Mouse (Mus musculus): Measurements from ENCODE around the gene Tnrc6c. TPM values are rescaled to one million over a fixed set of nuclear protein-coding genes. Genes with fewer than 3 reads are reported as not detected.

The Tnrc6c gene
- polyA plus RNA-seq, 1 experiment from 2014 or later: 18.9 TPM

DNA sequence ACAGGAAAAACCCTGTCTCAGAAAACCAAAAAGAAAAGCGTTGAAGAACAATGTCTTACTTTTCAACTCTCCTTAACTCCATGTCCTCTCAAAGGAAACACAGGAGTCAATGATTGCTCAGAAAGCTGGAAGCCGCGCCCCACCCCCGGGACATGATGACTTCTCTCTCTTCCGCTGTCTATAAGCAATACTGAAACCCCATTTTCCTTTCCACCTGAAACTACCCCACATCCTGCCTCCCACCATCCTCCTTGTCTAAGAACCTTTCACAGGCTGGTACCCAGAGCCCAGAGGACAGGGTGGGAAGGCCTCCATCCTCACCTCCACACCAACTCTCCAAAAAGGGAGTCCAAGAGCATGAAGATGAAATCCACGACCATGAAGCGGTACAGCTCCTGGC lies 118.3 kb downstream of the Tnrc6c start:
- Histone ChIP-seq H3K36me3 (ENCODE audit: control insufficient read depth, insufficient read depth, low read length) (no peaks in the 10 kb centered on the region), H3K27ac (ENCODE audit: low read depth, low read length) (no peak overlapping the region), H3K4me3 (ENCODE audit: low read length) (no peak overlapping the region), H3K4me1 (ENCODE audit: control insufficient read depth, insufficient read depth, low read depth, low read length) (peaks cover 7% of the 10 kb centered on the region; the same call in 1 of the 2 replicates), H3K27me3 (replicated peaks; ENCODE audit: control insufficient read depth, insufficient read depth, low read length) (no peaks in the 10 kb centered on the region), H3K9me3 (ENCODE audit: control insufficient read depth, low read length) (no peaks in the 10 kb centered on the region), H3K9ac (ENCODE audit: low read depth, low read length) (no peak overlapping the region), H3K4me2 (ENCODE audit: low read length) (no peak overlapping the region)
- no peak for ATAC-seq
- 96% methylated on average over 7 of the region's 7 CpGs for WGBS

DNA sequence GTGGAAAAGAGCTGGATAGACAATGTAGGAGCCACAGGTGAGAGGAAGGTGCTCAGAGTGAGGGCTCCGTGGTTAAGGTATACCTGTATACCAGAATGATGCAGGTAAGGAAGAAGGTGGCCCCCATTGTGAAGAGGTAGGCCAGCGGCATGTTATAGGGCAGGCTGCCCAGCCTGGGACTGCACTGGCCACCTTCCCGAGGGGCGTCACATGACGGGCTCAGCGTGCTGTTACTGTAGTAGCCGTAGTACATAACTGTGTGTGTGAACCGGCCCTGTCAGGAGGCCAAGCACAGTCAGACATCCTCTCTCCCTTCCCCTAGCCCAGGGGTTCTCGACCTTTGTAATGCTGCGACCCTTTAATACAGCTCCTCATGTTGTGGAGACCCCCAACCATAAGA lies 120.8 kb downstream of the Tnrc6c start:
- H3K4me1 ChIP-seq (ENCODE audit: control insufficient read depth, insufficient read depth, low read depth, low read length): peaks cover 14% of the 10 kb centered on the region
- no peak overlapping the region for H3K27ac ChIP-seq (ENCODE audit: low read depth, low read length)
- no peaks in the 10 kb centered on the region for H3K9me3 ChIP-seq (ENCODE audit: control insufficient read depth, low read length)
- H3K4me3 ChIP-seq (ENCODE audit: low read length): no peak overlapping the region
- no peaks in the 10 kb centered on the region for H3K27me3 ChIP-seq (replicated peaks; ENCODE audit: control insufficient read depth, insufficient read depth, low read length)
- no peak overlapping the region for H3K9ac ChIP-seq (ENCODE audit: low read depth, low read length)
- H3K4me2 ChIP-seq (ENCODE audit: low read length): no peak overlapping the region
- ATAC-seq: no peak
- 91% methylated on average over 10 of the region's 10 CpGs for WGBS
- no peaks in the 10 kb centered on the region for H3K36me3 ChIP-seq (ENCODE audit: control insufficient read depth, insufficient read depth, low read length)

DNA sequence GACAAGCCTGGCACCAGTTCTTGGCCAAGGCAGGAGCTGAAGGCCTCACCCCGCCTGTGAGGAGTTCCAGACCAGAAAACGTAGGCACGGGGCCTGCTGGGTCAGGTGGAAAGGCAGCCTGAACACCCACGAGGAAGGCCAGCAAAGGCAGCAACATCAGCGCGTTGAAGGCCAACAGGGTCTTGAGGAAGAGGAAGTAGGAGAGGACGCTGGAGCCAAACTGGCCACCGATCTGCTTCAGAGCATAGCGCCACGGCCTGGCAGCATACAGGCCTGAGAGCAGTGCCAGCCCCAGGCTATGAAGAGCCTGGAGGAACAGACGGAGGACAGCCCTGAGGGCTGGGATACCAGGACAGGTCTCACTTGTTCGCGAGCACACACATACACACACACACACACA lies 121.5 kb downstream of the Tnrc6c start:
- Histone ChIP-seq H3K36me3 (ENCODE audit: control insufficient read depth, insufficient read depth, low read length) (no peaks in the 10 kb centered on the region), H3K4me1 (ENCODE audit: control insufficient read depth, insufficient read depth, low read depth, low read length) (peaks cover 15% of the 10 kb centered on the region), H3K27me3 (replicated peaks; ENCODE audit: control insufficient read depth, insufficient read depth, low read length) (peaks cover 4% of the 10 kb centered on the region), H3K4me3 (ENCODE audit: low read length) (no peak overlapping the region), H3K27ac (ENCODE audit: low read depth, low read length) (no peak overlapping the region), H3K9ac (ENCODE audit: low read depth, low read length) (no peak overlapping the region), H3K4me2 (ENCODE audit: low read length) (no peak overlapping the region), H3K9me3 (ENCODE audit: control insufficient read depth, low read length) (no peaks in the 10 kb centered on the region)
- WGBS: 93% methylated on average over 13 of the region's 13 CpGs
- ATAC-seq: no peak

DNA sequence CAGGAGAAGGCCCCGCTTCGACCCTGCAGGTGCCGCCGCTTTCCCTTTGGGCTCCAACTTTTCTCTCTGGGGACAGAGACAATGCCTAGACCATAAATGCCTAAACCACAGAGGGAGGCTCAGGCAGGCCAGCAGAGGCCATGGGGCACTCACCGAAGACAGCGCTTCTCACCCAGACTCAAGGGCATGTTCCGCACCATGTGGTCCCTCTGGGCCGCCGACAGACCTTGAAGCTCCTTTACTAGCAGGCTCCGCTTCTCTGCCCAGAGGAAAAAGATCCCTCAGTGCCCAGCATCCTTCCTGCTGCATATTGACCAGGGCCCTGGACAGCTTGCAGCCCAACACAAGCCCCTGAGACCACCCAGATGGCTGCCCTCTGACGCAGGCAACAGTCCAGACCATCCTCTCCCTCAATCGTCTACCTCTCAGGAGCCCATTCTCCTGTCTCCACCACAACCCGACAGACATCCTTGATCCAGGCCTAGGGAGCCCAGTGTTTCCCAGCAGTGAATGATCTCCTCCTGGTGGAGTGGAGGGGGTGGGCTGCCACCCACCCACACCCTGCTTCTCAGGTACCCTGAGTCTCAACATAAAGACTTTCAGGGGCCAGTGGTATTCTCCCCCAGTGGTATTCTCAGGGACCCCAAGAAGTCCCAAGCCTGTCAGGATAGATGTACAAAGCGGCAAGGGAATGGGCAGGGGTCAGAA lies 122.2 kb downstream of the Tnrc6c start:
- no peak overlapping the region for H3K4me3 ChIP-seq (ENCODE audit: low read length)
- H3K36me3 ChIP-seq (ENCODE audit: control insufficient read depth, insufficient read depth, low read length): no peaks in the 10 kb centered on the region
- no peaks in the 10 kb centered on the region for H3K9me3 ChIP-seq (ENCODE audit: control insufficient read depth, low read length)
- no peak overlapping the region for H3K27ac ChIP-seq (ENCODE audit: low read depth, low read length)
- peaks cover 21% of the 10 kb centered on the region for H3K4me1 ChIP-seq (ENCODE audit: control insufficient read depth, insufficient read depth, low read depth, low read length)
- peaks cover 8% of the 10 kb centered on the region for H3K27me3 ChIP-seq (replicated peaks; ENCODE audit: control insufficient read depth, insufficient read depth, low read length)
- H3K9ac ChIP-seq (ENCODE audit: low read depth, low read length): no peak overlapping the region
- H3K4me2 ChIP-seq (ENCODE audit: low read length): no peak overlapping the region
- WGBS: 88% methylated on average over 14 of the region's 14 CpGs
- no peak for ATAC-seq

DNA sequence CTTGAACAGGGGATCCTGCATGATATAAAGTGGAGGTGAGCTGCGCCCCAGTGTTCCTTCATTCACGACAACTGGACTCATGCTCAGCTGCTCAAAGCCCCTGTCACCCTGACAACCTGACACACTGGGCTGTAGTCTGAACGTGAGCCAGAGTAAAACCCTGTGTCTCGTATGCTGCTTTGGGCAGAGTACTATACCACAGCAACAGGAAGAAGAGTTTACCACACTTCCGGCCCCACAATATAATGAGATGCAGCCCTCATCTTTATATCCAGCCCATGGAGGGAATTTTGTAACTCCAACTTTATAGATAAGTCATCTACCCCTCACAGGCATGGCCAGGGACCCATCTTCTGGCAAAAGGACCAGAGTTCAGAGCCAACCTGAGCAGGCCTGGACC lies 123.0 kb downstream of the Tnrc6c start:
- Histone ChIP-seq H3K4me3 (ENCODE audit: low read length) (no peak overlapping the region), H3K9ac (ENCODE audit: low read depth, low read length) (no peak overlapping the region), H3K27me3 (replicated peaks; ENCODE audit: control insufficient read depth, insufficient read depth, low read length) (peaks cover 15% of the 10 kb centered on the region), H3K4me1 (ENCODE audit: control insufficient read depth, insufficient read depth, low read depth, low read length) (peaks cover 22% of the 10 kb centered on the region), H3K9me3 (ENCODE audit: control insufficient read depth, low read length) (no peaks in the 10 kb centered on the region), H3K27ac (ENCODE audit: low read depth, low read length) (no peak overlapping the region), H3K36me3 (ENCODE audit: control insufficient read depth, insufficient read depth, low read length) (no peaks in the 10 kb centered on the region), H3K4me2 (ENCODE audit: low read length) (no peak overlapping the region)
- 81% methylated on average over 5 of the region's 5 CpGs for WGBS
- no peak for ATAC-seq

DNA sequence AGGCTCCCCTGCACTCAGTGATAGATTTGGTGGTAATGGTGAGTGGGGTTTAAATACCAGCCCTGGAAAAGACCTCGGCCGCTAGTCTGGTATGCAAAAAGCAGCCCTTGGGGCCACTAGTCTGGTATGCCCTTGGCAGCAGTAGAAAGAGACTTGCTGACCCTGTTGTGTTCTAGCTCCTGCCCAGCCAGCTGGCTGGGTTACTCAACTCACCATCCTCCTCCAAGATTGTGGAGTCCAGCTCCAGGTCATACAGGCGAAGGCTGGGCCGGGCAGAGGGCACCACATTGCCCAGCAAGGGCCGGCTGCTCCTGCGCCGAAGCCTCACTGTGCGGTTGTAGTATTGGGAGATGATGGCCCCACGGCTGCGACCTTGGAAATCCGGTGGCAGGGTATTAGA lies 123.9 kb downstream of the Tnrc6c start:
- no peak for ATAC-seq
- Histone ChIP-seq H3K27ac (ENCODE audit: low read depth, low read length) (no peak overlapping the region), H3K9ac (ENCODE audit: low read depth, low read length) (no peak overlapping the region), H3K9me3 (ENCODE audit: control insufficient read depth, low read length) (no peaks in the 10 kb centered on the region), H3K4me3 (ENCODE audit: low read length) (no peak overlapping the region), H3K36me3 (ENCODE audit: control insufficient read depth, insufficient read depth, low read length) (no peaks in the 10 kb centered on the region), H3K4me2 (ENCODE audit: low read length) (no peak overlapping the region), H3K27me3 (replicated peaks; ENCODE audit: control insufficient read depth, insufficient read depth, low read length) (peaks cover 17% of the 10 kb centered on the region), H3K4me1 (ENCODE audit: control insufficient read depth, insufficient read depth, low read depth, low read length) (peaks cover 26% of the 10 kb centered on the region)
- 94% methylated on average over 11 of the region's 11 CpGs for WGBS

DNA sequence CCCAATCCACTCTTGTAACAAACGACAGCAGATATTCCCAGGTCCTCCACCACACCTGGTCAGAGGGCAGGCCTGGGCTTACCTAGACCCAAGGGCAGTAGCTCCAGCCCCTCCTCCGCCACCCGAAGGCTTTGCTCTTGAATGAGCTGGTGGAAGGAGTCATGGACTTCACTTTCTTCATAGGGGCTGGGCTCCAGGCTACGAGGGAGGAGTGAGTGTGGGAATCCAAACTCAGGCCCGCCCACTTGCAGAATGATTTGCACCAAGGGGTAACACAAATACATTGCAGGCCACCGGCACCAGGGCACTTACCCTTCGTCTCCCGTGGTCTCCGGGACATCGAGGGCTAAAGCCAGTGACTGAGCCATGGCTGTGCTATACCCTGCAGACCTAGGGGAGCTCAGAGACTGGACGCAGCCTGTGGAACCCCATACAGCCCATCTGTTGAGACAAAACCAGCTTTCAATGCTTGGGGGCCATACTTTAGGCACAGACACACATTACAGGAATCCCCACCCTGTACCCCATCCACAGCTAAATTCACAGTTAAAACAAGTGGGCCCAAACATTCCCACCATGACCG lies 124.9 kb downstream of the Tnrc6c start:
- H3K9me3 ChIP-seq (ENCODE audit: control insufficient read depth, low read length): no peaks in the 10 kb centered on the region
- no peak overlapping the region for H3K4me3 ChIP-seq (ENCODE audit: low read length)
- no peaks in the 10 kb centered on the region for H3K36me3 ChIP-seq (ENCODE audit: control insufficient read depth, insufficient read depth, low read length)
- H3K4me2 ChIP-seq (ENCODE audit: low read length): peak overlapping the region; percentile 55; the same call in 1 of the 2 replicates
- H3K27ac ChIP-seq (ENCODE audit: low read depth, low read length): peak overlapping the region; percentile 42; the same call in 1 of the 2 replicates
- WGBS: 71% methylated on average over 12 of the region's 12 CpGs
- H3K4me1 ChIP-seq (ENCODE audit: control insufficient read depth, insufficient read depth, low read depth, low read length): peaks cover 31% of the 10 kb centered on the region
- H3K9ac ChIP-seq (ENCODE audit: low read depth, low read length): no peak overlapping the region
- ATAC-seq: no peak
- H3K27me3 ChIP-seq (replicated peaks; ENCODE audit: control insufficient read depth, insufficient read depth, low read length): peaks cover 19% of the 10 kb centered on the region

DNA sequence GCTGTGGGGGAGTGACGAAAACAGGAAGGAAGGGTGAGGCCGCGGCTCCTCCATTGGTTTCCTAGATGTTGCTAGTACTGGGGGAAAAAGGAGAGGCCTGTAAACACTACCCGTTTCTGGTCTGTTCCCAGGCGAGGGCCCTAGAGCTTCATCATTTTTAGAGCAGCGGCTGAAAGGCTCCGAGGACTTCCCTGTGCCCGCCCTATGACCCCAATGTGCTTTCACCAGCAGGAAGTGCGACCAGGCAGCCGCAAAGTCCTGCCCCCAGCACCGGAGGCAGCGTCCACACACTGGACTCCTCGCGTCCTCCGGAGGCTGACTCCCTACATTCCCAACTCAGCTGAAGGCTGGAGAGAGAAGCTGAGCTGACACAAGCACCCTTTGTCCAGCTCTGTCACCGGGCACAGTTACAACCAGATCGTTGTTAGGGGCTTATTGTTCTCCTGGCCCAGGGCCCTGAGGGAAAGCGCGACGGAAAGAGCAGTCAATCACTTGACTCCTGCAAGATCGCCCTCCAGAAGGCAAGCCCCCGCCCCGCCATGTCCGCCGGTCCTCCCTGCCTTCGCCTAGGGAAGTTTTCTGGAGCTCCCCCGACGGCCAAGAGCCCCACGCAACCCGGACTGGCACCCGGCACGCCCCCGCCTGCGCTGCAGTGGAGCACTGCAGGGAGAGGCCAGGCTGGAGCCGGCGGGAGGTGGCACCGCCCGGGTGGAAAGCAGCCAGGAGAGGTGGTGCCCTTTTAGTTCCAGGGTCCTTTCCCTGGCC lies 125.5 kb downstream of the Tnrc6c start:
- ATAC-seq: peak; percentile 55; the same call in 1 of the 2 replicates
- Histone ChIP-seq H3K27me3 (replicated peaks; ENCODE audit: control insufficient read depth, insufficient read depth, low read length) (peaks cover 19% of the 10 kb centered on the region), H3K27ac (ENCODE audit: low read depth, low read length) (peak overlapping the region; percentile 51), H3K9me3 (ENCODE audit: control insufficient read depth, low read length) (no peaks in the 10 kb centered on the region), H3K4me2 (ENCODE audit: low read length) (peak overlapping the region; percentile 55), H3K4me3 (ENCODE audit: low read length) (peak overlapping the region; percentile 33), H3K4me1 (ENCODE audit: control insufficient read depth, insufficient read depth, low read depth, low read length) (peaks cover 31% of the 10 kb centered on the region), H3K36me3 (ENCODE audit: control insufficient read depth, insufficient read depth, low read length) (no peaks in the 10 kb centered on the region), H3K9ac (ENCODE audit: low read depth, low read length) (peak overlapping the region; percentile 53)
- WGBS: 8% methylated on average over 38 of the region's 38 CpGs

DNA sequence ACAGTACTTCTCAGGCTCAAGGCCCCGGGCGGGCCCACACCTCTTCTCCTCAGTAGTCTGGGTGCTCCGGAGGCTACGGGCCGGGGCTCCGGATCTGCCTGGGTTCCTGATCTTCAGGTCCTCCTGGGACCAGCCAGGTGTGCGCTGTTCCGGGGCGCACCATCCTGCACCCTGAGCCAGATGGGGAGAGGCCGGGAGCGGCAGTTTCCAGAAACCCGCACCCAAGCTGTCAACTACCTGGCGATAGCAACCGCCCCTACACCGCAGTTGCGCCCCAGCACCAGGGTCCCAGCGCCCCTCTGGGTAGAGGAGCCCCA lies 126.1 kb downstream of the Tnrc6c start:
- Histone ChIP-seq H3K27me3 (replicated peaks; ENCODE audit: control insufficient read depth, insufficient read depth, low read length) (peaks cover 19% of the 10 kb centered on the region), H3K4me3 (ENCODE audit: low read length) (peak overlapping the region; percentile 33), H3K9ac (ENCODE audit: low read depth, low read length) (peak overlapping the region; percentile 53), H3K4me2 (ENCODE audit: low read length) (peak overlapping the region; percentile 55), H3K36me3 (ENCODE audit: control insufficient read depth, insufficient read depth, low read length) (no peaks in the 10 kb centered on the region), H3K27ac (ENCODE audit: low read depth, low read length) (peak overlapping the region; percentile 51), H3K9me3 (ENCODE audit: control insufficient read depth, low read length) (no peaks in the 10 kb centered on the region), H3K4me1 (ENCODE audit: control insufficient read depth, insufficient read depth, low read depth, low read length) (peaks cover 31% of the 10 kb centered on the region)
- 5% methylated on average over 17 of the region's 17 CpGs for WGBS
- no peak for ATAC-seq
